Mouse (Mus musculus): ENCODE data around the gene Il18bp. TPM values are rescaled to one million over a fixed set of nuclear protein-coding genes. Genes with fewer than 3 reads are reported as not detected.

Gene Il18bp
- polyA plus RNA-seq, 1 experiment = 9.8 TPM

DNA sequence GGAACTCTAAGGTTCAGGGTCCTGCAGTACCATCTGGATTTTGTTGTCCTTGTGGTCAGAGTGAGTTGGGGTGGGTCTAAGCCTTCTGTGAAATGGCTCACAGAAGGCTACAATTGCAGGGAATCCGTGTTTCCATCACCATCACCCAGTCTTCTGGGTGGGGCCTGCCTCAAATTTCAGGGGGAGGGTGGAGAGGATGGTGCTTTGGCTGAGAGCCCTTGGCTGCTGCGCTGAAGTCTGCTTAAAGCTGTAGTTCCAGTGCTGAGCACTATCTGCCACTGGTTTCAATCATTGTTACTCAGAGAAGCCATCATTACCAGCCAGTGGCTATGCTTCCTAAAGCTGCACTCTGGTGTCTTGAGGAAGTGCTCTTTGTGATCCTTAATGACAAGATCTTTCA lies 44.0 kb downstream of the Il18bp start:
- peaks cover 22% of the 10 kb centered on the region for H3K4me1 ChIP-seq (ENCODE audit: control insufficient read depth, insufficient read depth, insufficient read length, low read length)
- no peak overlapping the region for H3K4me3 ChIP-seq (ENCODE audit: insufficient read depth, low read depth, low read length)
- H3K27ac ChIP-seq (replicated peaks; ENCODE audit: low read depth, low read length) = no peak overlapping the region

DNA sequence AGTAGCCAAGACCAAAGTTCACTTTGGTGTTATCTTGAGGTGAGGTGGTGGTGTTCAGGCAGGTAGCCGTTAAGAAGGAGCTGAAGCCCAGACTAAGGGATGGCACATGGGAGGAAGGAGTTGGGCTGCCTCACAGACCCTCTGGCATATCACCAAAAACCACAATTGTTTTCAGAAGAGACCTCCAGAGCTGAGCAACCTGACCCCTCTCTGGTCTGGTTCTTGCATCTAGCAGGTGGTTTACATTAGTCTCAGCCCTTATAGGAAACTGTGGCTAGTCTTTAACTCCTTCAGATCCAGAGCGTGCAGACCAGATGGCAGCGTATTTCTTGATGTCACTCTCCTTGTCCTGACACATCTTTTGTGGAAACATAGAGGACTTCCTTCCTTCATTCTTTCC lies 44.8 kb downstream of the Il18bp start:
- Histone ChIP-seq H3K27ac (replicated peaks; ENCODE audit: low read depth, low read length) (0 out of 2 replicates have a peak overlapping the region, but pooled peaks have one; percentile 16), H3K4me1 (ENCODE audit: control insufficient read depth, insufficient read depth, insufficient read length, low read length) (peaks cover 22% of the 10 kb centered on the region), H3K4me3 (ENCODE audit: insufficient read depth, low read depth, low read length) (no peak overlapping the region)

DNA sequence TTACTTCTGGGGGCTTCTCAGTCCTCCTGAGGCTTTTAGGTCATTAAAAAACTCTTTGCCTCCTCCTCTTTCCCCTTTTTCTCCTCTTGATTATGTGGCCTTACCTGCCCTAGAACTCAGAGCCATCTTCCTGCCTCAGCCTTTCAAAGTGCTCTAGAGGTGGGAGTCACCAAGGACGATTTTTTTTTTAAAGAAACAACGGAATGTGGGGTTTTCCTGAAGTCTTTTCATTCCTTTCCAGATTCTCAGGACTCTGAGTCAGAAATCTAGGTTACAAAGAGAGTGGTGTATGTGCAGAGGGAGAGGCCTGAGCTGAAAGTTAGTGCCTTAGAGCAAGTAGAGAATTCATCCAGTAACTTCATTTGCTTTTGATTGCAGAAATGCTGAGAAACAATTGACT lies 46.8 kb downstream of the Il18bp start:
- peak overlapping the region; percentile 96 for H3K27ac ChIP-seq (replicated peaks; ENCODE audit: low read depth, low read length)
- H3K4me3 ChIP-seq (ENCODE audit: insufficient read depth, low read depth, low read length) = peak overlapping the region; percentile 92
- H3K4me1 ChIP-seq (ENCODE audit: control insufficient read depth, insufficient read depth, insufficient read length, low read length) = peaks cover 22% of the 10 kb centered on the region

DNA sequence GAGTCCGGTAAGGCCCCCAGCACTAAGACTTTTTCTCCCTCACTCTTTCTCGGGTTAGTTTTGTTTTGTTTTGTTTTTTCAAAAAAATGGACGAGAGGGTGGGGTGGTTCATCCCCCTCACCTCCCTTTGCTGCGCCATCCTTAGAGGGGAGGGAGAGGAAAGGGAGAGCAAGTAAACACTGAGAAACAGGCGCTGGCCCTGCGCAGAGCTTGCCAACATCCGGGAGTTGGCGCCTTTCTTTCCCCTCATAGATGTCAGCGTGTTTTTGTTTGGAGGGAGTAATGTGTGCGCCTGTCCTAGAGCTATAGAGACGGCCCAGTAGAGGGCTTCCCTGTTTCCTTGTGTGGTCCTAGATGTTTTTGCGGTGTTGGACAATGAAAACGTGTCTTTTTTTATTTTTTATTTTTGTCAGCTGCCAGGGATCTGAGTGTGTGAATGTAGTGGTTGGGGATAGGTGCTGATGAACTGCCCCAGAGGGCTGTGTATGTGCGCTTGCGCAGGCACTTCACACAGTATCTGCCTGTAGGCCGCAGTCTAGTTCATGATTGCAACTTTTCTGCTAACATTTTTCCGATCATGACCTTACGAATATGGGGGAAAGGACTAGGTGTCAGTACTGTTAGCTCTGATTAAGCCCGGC lies 47.5 kb downstream of the Il18bp start:
- H3K27ac ChIP-seq (replicated peaks; ENCODE audit: low read depth, low read length) = peak overlapping the region; percentile 96
- H3K4me3 ChIP-seq (ENCODE audit: insufficient read depth, low read depth, low read length) = peak overlapping the region; percentile 92
- peaks cover 19% of the 10 kb centered on the region for H3K4me1 ChIP-seq (ENCODE audit: control insufficient read depth, insufficient read depth, insufficient read length, low read length)

DNA sequence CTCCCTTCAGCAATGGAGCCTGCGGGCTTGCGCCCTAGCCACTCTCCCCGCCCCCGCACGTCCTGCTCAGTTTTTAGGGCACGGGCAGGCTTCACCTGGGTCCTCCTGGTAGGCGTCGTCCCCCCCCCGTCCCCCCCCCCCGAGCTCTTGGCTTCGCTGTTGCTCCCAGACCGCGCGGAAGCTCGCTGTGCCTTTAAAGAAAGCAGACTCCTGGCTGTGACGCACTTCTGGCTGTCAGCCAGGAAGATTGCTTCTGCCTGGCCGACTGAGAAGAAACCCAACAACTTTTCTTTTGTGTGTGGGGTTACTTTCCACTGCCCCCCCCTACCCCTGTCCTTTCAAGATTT lies 48.1 kb downstream of the Il18bp start:
- peak overlapping the region; percentile 96 for H3K27ac ChIP-seq (replicated peaks; ENCODE audit: low read depth, low read length)
- peaks cover 20% of the 10 kb centered on the region for H3K4me1 ChIP-seq (ENCODE audit: control insufficient read depth, insufficient read depth, insufficient read length, low read length)
- peak overlapping the region; percentile 92 for H3K4me3 ChIP-seq (ENCODE audit: insufficient read depth, low read depth, low read length)

DNA sequence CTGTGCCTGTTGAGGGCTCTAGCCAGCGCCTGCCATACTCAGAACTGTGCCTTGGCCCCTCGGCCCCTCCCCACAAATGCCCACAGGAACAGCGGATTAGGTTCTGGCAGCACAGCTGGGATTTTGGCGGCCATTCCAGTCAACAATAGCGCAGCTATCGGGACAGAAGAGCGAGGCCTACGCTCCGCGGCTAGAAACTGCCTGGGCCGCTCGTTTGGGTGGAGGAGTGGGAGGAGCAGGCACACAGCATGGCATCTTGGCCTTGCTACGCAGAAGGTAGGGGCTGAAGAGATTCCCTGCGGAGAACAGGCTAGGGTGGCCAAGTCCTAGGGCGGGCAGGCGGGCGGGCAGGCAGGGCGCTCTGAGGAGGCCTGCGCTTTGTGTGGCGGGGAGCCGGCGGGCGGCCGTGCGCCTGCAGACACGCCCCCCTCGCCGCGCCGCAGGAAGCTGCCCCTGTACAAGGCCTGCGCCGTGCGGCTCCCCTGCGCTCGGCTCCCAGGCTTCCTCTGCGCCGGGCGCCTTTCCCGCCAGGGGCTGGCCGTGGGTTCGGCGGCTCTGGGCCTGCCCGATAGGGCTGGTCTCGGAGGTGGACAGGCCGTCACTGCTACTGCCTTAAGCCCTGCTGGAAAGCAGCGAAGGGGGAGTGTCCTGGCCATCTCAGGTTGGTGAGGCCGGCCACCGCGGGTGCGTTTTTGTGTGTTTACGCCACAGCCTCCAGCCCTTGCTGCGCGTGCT lies 48.6 kb downstream of the Il18bp start:
- H3K27ac ChIP-seq (replicated peaks; ENCODE audit: low read depth, low read length) = peak overlapping the region; percentile 95
- H3K4me3 ChIP-seq (ENCODE audit: insufficient read depth, low read depth, low read length) = peak overlapping the region; percentile 92
- peaks cover 17% of the 10 kb centered on the region for H3K4me1 ChIP-seq (ENCODE audit: control insufficient read depth, insufficient read depth, insufficient read length, low read length)

DNA sequence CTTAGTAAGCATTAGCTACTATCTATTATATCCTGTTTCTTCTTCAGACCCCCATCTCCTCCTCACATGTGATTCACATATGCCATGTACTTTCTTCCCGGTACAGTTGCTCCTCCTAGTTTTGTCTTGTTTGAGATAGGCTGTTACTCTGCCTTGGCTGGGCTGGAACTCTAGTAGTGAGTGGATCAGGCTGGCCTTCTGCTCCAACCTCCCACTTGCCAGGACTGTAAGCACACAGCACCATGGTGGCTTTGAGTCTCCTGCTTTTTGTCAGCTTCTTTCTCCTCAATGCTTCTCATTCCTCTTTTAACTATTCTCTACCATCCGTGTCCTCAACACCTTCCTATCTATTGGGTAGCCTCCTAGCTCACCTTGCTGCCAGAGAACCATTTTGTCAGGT lies 49.7 kb downstream of the Il18bp start:
- H3K4me1 ChIP-seq (ENCODE audit: control insufficient read depth, insufficient read depth, insufficient read length, low read length) = peaks cover 9% of the 10 kb centered on the region
- H3K27ac ChIP-seq (replicated peaks; ENCODE audit: low read depth, low read length) = peak overlapping the region; percentile 26; the same call in 1 of the 2 replicates
- H3K4me3 ChIP-seq (ENCODE audit: insufficient read depth, low read depth, low read length) = no peak overlapping the region

DNA sequence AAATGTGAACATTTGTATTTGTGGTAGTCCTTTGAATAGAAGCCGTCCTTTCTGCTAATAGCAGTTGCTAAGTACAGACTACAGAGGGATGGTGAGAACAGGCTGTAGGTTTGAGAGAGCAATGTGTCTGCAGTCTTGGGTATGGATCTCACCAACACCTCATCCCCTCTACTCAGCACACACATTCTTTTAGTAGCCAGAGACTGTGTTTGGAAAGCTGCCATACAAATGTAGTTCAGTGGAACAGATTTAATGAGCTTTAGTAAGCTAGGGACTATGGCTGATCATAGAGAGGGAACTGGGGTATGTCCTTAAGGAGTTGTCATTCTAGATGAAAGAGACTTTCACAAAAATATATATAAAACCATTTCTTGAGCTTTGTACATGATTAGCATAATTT lies 51.2 kb downstream of the Il18bp start:
- H3K4me3 ChIP-seq (ENCODE audit: insufficient read depth, low read depth, low read length) = no peak overlapping the region
- peaks cover 5% of the 10 kb centered on the region for H3K4me1 ChIP-seq (ENCODE audit: control insufficient read depth, insufficient read depth, insufficient read length, low read length)
- H3K27ac ChIP-seq (replicated peaks; ENCODE audit: low read depth, low read length) = no peak overlapping the region

DNA sequence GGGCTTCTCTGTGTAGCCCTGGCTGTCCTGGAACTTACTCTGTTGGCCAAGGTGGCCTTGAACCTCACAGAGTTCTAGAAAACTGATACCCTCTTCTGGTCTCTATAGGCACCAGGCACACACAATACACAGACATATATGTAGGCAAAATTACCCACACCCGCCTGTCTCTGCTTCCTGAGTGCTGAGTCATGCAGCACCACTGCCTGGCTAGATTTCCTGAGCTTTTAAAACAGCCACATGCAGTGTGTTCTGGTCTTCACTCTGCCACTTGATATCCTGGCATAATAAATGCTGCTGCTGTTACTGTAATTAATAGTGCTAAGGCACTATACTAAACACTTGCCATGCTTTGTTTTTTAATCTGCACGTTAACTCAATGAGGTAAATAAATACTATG lies 52.9 kb downstream of the Il18bp start:
- Histone ChIP-seq H3K4me3 (ENCODE audit: insufficient read depth, low read depth, low read length) (no peak overlapping the region), H3K27ac (replicated peaks; ENCODE audit: low read depth, low read length) (no peak overlapping the region; the same call in 1 of the 2 replicates), H3K4me1 (ENCODE audit: control insufficient read depth, insufficient read depth, insufficient read length, low read length) (peaks cover 2% of the 10 kb centered on the region)

Other genes with a start within 250 kb of the Il18bp start
- gene Phox2a, start 200.4 kb downstream of the Il18bp start, polyA plus RNA-seq (2012; ENCODE audit: insufficient read depth, insufficient read length, missing spikeins) = not detected in 2 replicates
- gene Inppl1, start 180.5 kb downstream of the Il18bp start, polyA plus RNA-seq (2012; ENCODE audit: insufficient read depth, insufficient read length, missing spikeins) = 34.7 and 48.3 TPM in 2 replicates
- gene Folr2, start 161.5 kb downstream of the Il18bp start, polyA plus RNA-seq (2012; ENCODE audit: insufficient read depth, insufficient read length, missing spikeins) = 16.1 and 22.7 TPM in 2 replicates
- 36.9 and 39.2 TPM in 2 replicates for gene Anapc15, start 155.0 kb downstream of the Il18bp start, polyA plus RNA-seq (2012; ENCODE audit: insufficient read depth, insufficient read length, missing spikeins)
- not detected in 2 replicates for gene Folr1, start 147.9 kb downstream of the Il18bp start, polyA plus RNA-seq (2012; ENCODE audit: insufficient read depth, insufficient read length, missing spikeins)
- gene Lamtor1, start 112.8 kb downstream of the Il18bp start, polyA plus RNA-seq (2012; ENCODE audit: insufficient read depth, insufficient read length, missing spikeins) = 169 and 170 TPM in 2 replicates
- gene Tomt, start 112.3 kb downstream of the Il18bp start, polyA plus RNA-seq (2012; ENCODE audit: insufficient read depth, insufficient read length, missing spikeins) = not detected in 2 replicates
- gene Lrrc51, start 84.8 kb downstream of the Il18bp start, polyA plus RNA-seq (2012; ENCODE audit: insufficient read depth, insufficient read length, missing spikeins) = 9.6 and 25.0 TPM in 2 replicates
- gene Numa1, start 84.6 kb downstream of the Il18bp start, polyA plus RNA-seq (2012; ENCODE audit: insufficient read depth, insufficient read length, missing spikeins) = 55.8 and 74.0 TPM in 2 replicates
- gene Rnf121, start 46.8 kb upstream of the Il18bp start, polyA plus RNA-seq (2012; ENCODE audit: insufficient read depth, insufficient read length, missing spikeins) = 14.8 and 17.2 TPM in 2 replicates
- gene Xndc1, start 46.8 kb upstream of the Il18bp start, polyA plus RNA-seq (2012; ENCODE audit: insufficient read depth, insufficient read length, missing spikeins) = 7.8 and 10.0 TPM in 2 replicates
- gene Xntrpc, start 47.0 kb upstream of the Il18bp start, polyA plus RNA-seq (2012; ENCODE audit: insufficient read depth, insufficient read length, missing spikeins) = 0.32 TPM in 1 of 2 replicates, not detected in the other
- gene Trpc2, start 64.4 kb upstream of the Il18bp start, polyA plus RNA-seq (2012; ENCODE audit: insufficient read depth, insufficient read length, missing spikeins) = 0.54 TPM in 1 of 2 replicates, not detected in the other
- 4.8 and 7.6 TPM in 2 replicates for gene Art1, start 83.1 kb upstream of the Il18bp start, polyA plus RNA-seq (2012; ENCODE audit: insufficient read depth, insufficient read length, missing spikeins)
- not detected in 2 replicates for gene Art5, start 90.8 kb upstream of the Il18bp start, polyA plus RNA-seq (2012; ENCODE audit: insufficient read depth, insufficient read length, missing spikeins)
- not detected in 2 replicates for gene Chrna10, start 98.1 kb upstream of the Il18bp start, polyA plus RNA-seq (2012; ENCODE audit: insufficient read depth, insufficient read length, missing spikeins)
- gene Nup98, start 191.5 kb upstream of the Il18bp start, polyA plus RNA-seq (2012; ENCODE audit: insufficient read depth, insufficient read length, missing spikeins) = 10.3 and 12.3 TPM in 2 replicates
- 39.2 and 54.0 TPM in 2 replicates for gene Pgap2, start 191.5 kb upstream of the Il18bp start, polyA plus RNA-seq (2012; ENCODE audit: insufficient read depth, insufficient read length, missing spikeins)
- gene Rhog, start 237.4 kb upstream of the Il18bp start, polyA plus RNA-seq (2012; ENCODE audit: insufficient read depth, insufficient read length, missing spikeins) = 25.4 and 29.6 TPM in 2 replicates
- 46.5 and 52.6 TPM in 2 replicates for gene Stim1, start 249.1 kb upstream of the Il18bp start, polyA plus RNA-seq (2012; ENCODE audit: insufficient read depth, insufficient read length, missing spikeins)